Mouse (Mus musculus) embryonic fibroblast, embryonic 13.5 days (primary cell): ENCODE results near the gene Gm5678.

ENCODE experiments used
- CTCF ChIP-seq: IDR thresholded peaks from 2 replicates; pipeline ENCODE4 v1.5.1; 2011; ENCODE audit warnings: mild to moderate bottlenecking, control low read depth, low read length, moderate library complexity, borderline replicate concordance; ENCODE audit not compliant: insufficient read depth
- POLR2A ChIP-seq: IDR thresholded peaks from 2 replicates; pipeline ENCODE4 v1.6.1; 2011; ENCODE audit warnings: low read depth, mild to moderate bottlenecking, control low read depth, low read length, moderate library complexity

DNA sequence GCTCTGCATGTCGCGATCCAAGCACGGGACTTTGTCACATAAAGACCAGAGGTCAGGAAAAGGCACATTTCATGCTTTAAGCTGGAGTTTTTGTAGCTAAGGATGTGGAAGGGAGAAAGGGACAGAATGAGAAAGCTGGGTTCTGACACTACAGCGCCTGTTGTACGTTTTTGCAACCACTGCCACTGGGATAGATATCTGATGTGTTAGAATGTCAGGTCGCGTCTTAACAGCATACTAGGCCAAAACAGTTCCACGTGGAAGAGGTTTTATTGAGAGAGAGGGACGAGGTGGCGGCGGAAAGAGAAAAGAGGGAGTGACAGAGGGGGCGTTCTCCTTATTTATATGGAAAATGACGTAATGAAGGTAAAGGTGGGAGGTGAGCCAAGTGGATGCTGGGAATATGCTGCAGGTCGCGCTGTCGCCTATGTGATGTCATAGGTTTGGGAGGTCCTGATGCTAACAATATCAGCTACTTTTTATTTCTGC is 23.4 kb upstream of the Gm5678 start:
- TF ChIP-seq POLR2A (no peak), CTCF (no peak)
